Mouse (Mus musculus) midbrain, embryonic 16.5 days (tissue): ENCODE measurements around the gene Sgcb. TPM values are rescaled to one million over a fixed set of nuclear protein-coding genes. Genes with fewer than 3 reads are reported as not detected.

Experiments
- ATAC-seq: fragments of 200-750 bp; cut with Nextera tagmentation; 2 replicates; pipeline ENCODE4 v1.8.0; 2017; ENCODE audit warnings: moderate TSS enrichment
- H3K27ac ChIP-seq: fragments of 300-500 bp; sonication (generic); 2 replicates; pipeline ENCODE4 v1.5.1; 2014; ENCODE audit warnings: mild to moderate bottlenecking, low read length, mixed read lengths
- H3K27me3 ChIP-seq: fragments of 300-500 bp; sonication (generic); 2 replicates; pipeline ENCODE4 v1.6.1; 2014; ENCODE audit warnings: low read depth, low read length, mixed read lengths; ENCODE audit not compliant: control insufficient read depth, insufficient read depth
- H3K36me3 ChIP-seq: fragments of 300-500 bp; sonication (generic); 2 replicates; pipeline ENCODE4 v1.6.1; 2014; ENCODE audit warnings: mild to moderate bottlenecking, low read length, moderate library complexity, mixed read lengths; ENCODE audit not compliant: control insufficient read depth, insufficient read depth
- H3K4me1 ChIP-seq: fragments of 300-500 bp; sonication (generic); 2 replicates; pipeline ENCODE4 v1.6.1; 2014; ENCODE audit warnings: mild to moderate bottlenecking, low read length, mixed read lengths; ENCODE audit not compliant: control insufficient read depth, insufficient read depth
- H3K4me2 ChIP-seq: fragments of 300-500 bp; sonication (generic); 2 replicates; pipeline ENCODE4 v1.6.1; 2014; ENCODE audit warnings: mild to moderate bottlenecking, low read length, mixed read lengths
- H3K4me3 ChIP-seq: fragments of 300-500 bp; sonication (generic); 2 replicates; pipeline ENCODE4 v1.5.1; 2014; ENCODE audit warnings: low read depth, mild to moderate bottlenecking, low read length, moderate library complexity, mixed read lengths
- H3K9ac ChIP-seq: fragments of 300-500 bp; sonication (generic); 2 replicates; pipeline ENCODE4 v1.6.1; 2014; ENCODE audit warnings: low read depth, low read length, mixed read lengths
- H3K9me3 ChIP-seq: fragments of 300-500 bp; sonication (generic); replicated peaks from 2 replicates; pipeline ENCODE4 v1.6.1; 2014; ENCODE audit warnings: mild to moderate bottlenecking, low read length, mixed read lengths; ENCODE audit not compliant: control insufficient read depth, poor library complexity, severe bottlenecking
- WGBS: fragments of 180-500 bp; shearing (Covaris S2); extraction: QIAGEN DNeasy Blood & Tissue Kit; methylation state at CpG from one replicate; pipeline ENCODE4 v1.1.7; 2014; 5-methylcytosine and 5-hydroxymethylcytosine counted together
- polyA plus RNA-seq: library from polyadenylated mRNA; unstranded; fragments of >200 nt; fragmentation: Nextera tagmentation; extraction: Ambion mirVana; gene quantifications from 2 replicates; pipeline ENCODE4 v1.2.1, GENCODE M21; 2015

Gene Sgcb
- polyA plus RNA-seq = 40.0 and 47.5 TPM in 2 replicates

GRCm38 (mm10) chr5:73647261-73647900, at the start of gene Sgcb:
TSS of gene Sgcb (minus strand) at chr5:73647790.
- Histone ChIP-seq H3K9me3 (no peaks in the 10 kb centered on the region), H3K27ac (peak within 1 kb of the TSS; percentile 45; the same call in 1 of the 2 replicates), H3K36me3 (no peaks in the 10 kb centered on the region), H3K4me2 (peak within 1 kb of the TSS; percentile 71), H3K4me1 (peaks cover 19% of the 10 kb centered on the region), H3K27me3 (peaks cover 27% of the 10 kb centered on the region), H3K9ac (peak within 1 kb of the TSS; percentile 82), H3K4me3 (peak within 1 kb of the TSS; percentile 69)
- peak; percentile 87 for ATAC-seq
- under 1% methylated on average over 55 of the region's 62 CpGs for WGBS

DNA sequence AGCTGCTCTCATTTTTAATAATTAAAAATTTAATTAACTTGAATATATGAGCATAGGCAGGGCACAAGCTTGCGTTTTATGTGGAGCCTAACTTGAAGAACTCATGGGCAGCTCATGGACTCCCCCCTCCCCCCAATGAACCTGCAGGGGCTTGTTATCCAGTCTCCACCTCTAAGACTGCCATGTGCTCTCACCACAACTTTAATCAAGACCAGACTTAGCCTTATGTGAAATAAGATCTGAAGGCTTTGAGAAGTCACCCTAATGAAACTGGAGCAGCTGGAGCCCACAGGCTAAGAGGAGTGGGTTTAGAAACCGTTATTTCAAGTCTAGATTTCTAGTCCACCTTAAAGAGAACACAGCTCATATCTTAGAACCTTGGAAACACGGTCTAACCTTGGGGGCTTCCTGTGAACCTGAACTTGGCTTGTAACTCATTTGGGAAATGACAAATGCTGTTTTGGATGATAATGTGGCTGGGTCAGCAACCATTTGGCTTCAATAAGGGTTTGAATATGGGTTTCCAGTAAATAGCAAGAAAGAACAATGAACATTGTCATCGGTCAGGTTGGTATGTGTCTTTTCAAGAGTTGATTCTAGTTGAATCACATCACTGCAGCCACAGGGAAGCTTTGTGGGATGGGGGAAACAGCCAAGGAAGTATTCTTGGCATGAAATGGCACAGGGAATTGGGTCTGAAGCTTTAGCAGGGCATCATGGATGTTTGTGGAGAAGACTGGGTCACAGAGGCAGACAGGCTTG, 46.8 kb upstream of the Sgcb start:
- no peaks in the 10 kb centered on the region for H3K36me3 ChIP-seq
- no peak overlapping the region for H3K4me2 ChIP-seq
- H3K9me3 ChIP-seq = no peaks in the 10 kb centered on the region
- H3K27ac ChIP-seq = no peak overlapping the region
- H3K9ac ChIP-seq = no peak overlapping the region
- no peak for ATAC-seq
- no peaks in the 10 kb centered on the region for H3K27me3 ChIP-seq
- no peaks in the 10 kb centered on the region for H3K4me1 ChIP-seq
- 83% methylated on average over 4 of the region's 4 CpGs for WGBS
- H3K4me3 ChIP-seq = no peak overlapping the region

GRCm38 (mm10) chr5:73693778-73694177, 46.2 kb upstream of the Sgcb start:
- Histone ChIP-seq H3K4me1 (no peaks in the 10 kb centered on the region), H3K9me3 (no peaks in the 10 kb centered on the region), H3K36me3 (no peaks in the 10 kb centered on the region), H3K4me3 (no peak overlapping the region), H3K27ac (no peak overlapping the region), H3K9ac (no peak overlapping the region), H3K4me2 (no peak overlapping the region), H3K27me3 (no peaks in the 10 kb centered on the region)
- 74% methylated on average over 1 of the region's 1 CpGs for WGBS
- ATAC-seq = no peak

DNA sequence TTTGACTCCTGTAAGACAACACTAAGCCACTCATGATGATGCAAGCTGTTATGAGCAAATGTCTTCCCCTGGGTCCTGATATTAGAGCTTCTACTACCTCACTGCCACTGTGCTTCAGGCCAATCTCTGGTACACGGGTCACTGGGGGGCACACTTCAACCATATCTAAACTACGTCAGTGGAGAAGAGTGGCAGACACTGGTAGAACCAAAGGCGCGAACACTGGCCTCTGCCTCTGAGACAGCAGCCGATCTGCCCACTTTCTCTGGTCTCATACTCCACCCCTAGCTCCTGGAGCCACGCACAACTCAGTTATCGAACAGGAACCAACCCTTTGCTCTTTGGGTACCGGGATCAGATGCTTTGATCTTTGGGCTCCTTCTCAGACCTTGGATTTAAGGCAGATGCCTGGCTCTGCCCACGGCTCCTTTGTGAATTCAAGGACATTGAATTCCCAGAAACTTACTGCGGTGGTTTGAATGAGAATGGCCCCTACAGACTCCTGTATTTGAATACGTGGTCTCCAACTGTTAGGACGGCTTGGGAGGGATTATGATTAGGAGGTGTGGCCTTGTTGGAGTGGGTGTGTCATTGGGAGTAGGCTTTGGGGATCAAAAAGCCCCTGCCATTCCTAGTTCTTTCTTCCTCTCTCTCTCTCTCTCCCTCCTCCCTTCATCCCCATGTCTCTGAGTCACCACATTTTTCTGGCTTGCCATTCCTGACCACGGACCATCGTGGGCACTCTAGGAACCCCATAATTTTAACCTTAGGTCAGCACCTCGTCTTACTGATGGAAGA, 44.3 kb upstream of the Sgcb start:
- no peak overlapping the region for H3K4me2 ChIP-seq
- no peaks in the 10 kb centered on the region for H3K36me3 ChIP-seq
- H3K9ac ChIP-seq = no peak overlapping the region
- no peaks in the 10 kb centered on the region for H3K27me3 ChIP-seq
- H3K9me3 ChIP-seq = no peaks in the 10 kb centered on the region
- H3K4me3 ChIP-seq = no peak overlapping the region
- ATAC-seq = no peak
- no peak overlapping the region for H3K27ac ChIP-seq
- 25% methylated on average over 15 of the region's 15 CpGs for WGBS
- H3K4me1 ChIP-seq = no peaks in the 10 kb centered on the region

GRCm38 (mm10) chr5:73690146-73690545, 42.6 kb upstream of the Sgcb start:
- Histone ChIP-seq H3K27me3 (no peaks in the 10 kb centered on the region), H3K9ac (no peak overlapping the region), H3K27ac (no peak overlapping the region), H3K4me3 (no peak overlapping the region), H3K36me3 (no peaks in the 10 kb centered on the region), H3K4me1 (no peaks in the 10 kb centered on the region), H3K4me2 (no peak overlapping the region), H3K9me3 (no peaks in the 10 kb centered on the region)
- no peak for ATAC-seq
- WGBS = 81% methylated on average over 2 of the region's 2 CpGs

GRCm38 (mm10) chr5:73688576-73688975, 41.0 kb upstream of the Sgcb start:
- H3K27ac ChIP-seq = no peak overlapping the region
- no peak overlapping the region for H3K9ac ChIP-seq
- no peak overlapping the region for H3K4me2 ChIP-seq
- H3K4me1 ChIP-seq = no peaks in the 10 kb centered on the region
- H3K4me3 ChIP-seq = no peak overlapping the region
- H3K36me3 ChIP-seq = no peaks in the 10 kb centered on the region
- no peak for ATAC-seq
- no peaks in the 10 kb centered on the region for H3K9me3 ChIP-seq
- no peaks in the 10 kb centered on the region for H3K27me3 ChIP-seq
- 91% methylated on average over 1 of the region's 1 CpGs for WGBS

DNA sequence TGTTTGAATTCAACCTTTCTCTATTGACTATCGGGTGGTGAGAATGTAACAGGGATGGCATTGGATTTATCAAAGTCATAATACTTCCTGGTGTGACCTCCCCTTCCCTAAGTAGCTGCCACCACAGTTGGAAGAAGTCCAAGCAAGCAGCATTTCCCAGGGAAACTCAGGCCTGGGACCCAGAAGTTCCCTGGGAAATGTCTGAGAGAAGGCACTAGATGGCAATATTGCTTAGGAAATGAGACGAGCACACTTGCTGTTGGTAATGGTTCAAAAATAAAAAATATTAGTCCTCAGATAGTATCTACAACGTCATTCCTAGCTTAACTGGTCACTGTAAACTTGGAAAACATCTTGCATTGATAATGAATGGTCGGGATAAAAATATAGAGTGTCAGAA, 38.6 kb upstream of the Sgcb start:
- Histone ChIP-seq H3K27me3 (no peaks in the 10 kb centered on the region), H3K4me1 (no peaks in the 10 kb centered on the region), H3K9me3 (no peaks in the 10 kb centered on the region), H3K4me3 (no peak overlapping the region), H3K27ac (no peak overlapping the region), H3K36me3 (no peaks in the 10 kb centered on the region), H3K4me2 (no peak overlapping the region), H3K9ac (no peak overlapping the region)
- no peak for ATAC-seq
- WGBS = 32% methylated on average over 4 of the region's 4 CpGs

GRCm38 (mm10) chr5:73683706-73684409, 36.3 kb upstream of the Sgcb start:
- Histone ChIP-seq H3K9ac (no peak overlapping the region), H3K4me3 (no peak overlapping the region), H3K9me3 (no peaks in the 10 kb centered on the region), H3K4me1 (no peaks in the 10 kb centered on the region), H3K4me2 (no peak overlapping the region), H3K27me3 (no peaks in the 10 kb centered on the region), H3K36me3 (no peaks in the 10 kb centered on the region), H3K27ac (no peak overlapping the region)
- no peak for ATAC-seq
- WGBS = 64% methylated on average over 9 of the region's 9 CpGs
